Mouse (Mus musculus) adipocyte (in vitro differentiated cells): ENCODE results near the gene Zfp36l1.

Experiments
- DNase-seq: peaks from one replicate; pipeline ENCODE4 v3.0.0-alpha.2; 2016; ENCODE audit warnings: low spot score

Zfp36l1 gene

GRCm38 (mm10) chr12:80109753-80110545 lies 2.9 kb downstream of the Zfp36l1 start:
- DNase-seq = no peak

GRCm38 (mm10) chr12:80108896-80109668 lies 3.7 kb downstream of the Zfp36l1 start:
- DNase-seq = peak; percentile 75

- peak; percentile 64 for DNase-seq
Observed at GRCm38 (mm10) chr12:80106896-80107667, 5.7 kb downstream of the Zfp36l1 start.

- peak; percentile 49 for DNase-seq
Observed at GRCm38 (mm10) chr12:80106138-80106895, 6.5 kb downstream of the Zfp36l1 start.

- no peak for DNase-seq
Observed at GRCm38 (mm10) chr12:80103521-80103973, 9.3 kb downstream of the Zfp36l1 start.

- DNase-seq = no peak
Observed at GRCm38 (mm10) chr12:80103089-80103488, 9.7 kb downstream of the Zfp36l1 start.

GRCm38 (mm10) chr12:80098825-80099224 lies 14.0 kb downstream of the Zfp36l1 start:
- peak; percentile 30 for DNase-seq

- no peak for DNase-seq
Observed at GRCm38 (mm10) chr12:80096734-80097133, 16.1 kb downstream of the Zfp36l1 start.

- DNase-seq = no peak
Observed at GRCm38 (mm10) chr12:80092787-80093186, 20.0 kb downstream of the Zfp36l1 start.

GRCm38 (mm10) chr12:80091080-80091479 lies 21.7 kb downstream of the Zfp36l1 start:
- DNase-seq = no peak

- no peak for DNase-seq
Observed at GRCm38 (mm10) chr12:80090529-80090928, 22.3 kb downstream of the Zfp36l1 start.

GRCm38 (mm10) chr12:80088143-80088542 lies 24.7 kb downstream of the Zfp36l1 start:
- DNase-seq = no peak

GRCm38 (mm10) chr12:80084446-80085112 lies 28.2 kb downstream of the Zfp36l1 start:
- DNase-seq = no peak

- peak; percentile 42 for DNase-seq
Observed at GRCm38 (mm10) chr12:80083937-80084336, 28.9 kb downstream of the Zfp36l1 start.

- DNase-seq = no peak
Observed at GRCm38 (mm10) chr12:80083133-80083821, 29.5 kb downstream of the Zfp36l1 start.

GRCm38 (mm10) chr12:80082730-80083129 lies 30.1 kb downstream of the Zfp36l1 start:
- no peak for DNase-seq

GRCm38 (mm10) chr12:80081440-80081839 lies 31.4 kb downstream of the Zfp36l1 start:
- no peak for DNase-seq

GRCm38 (mm10) chr12:80079937-80080336 lies 32.9 kb downstream of the Zfp36l1 start:
- no peak for DNase-seq

GRCm38 (mm10) chr12:80074331-80074730 lies 38.5 kb downstream of the Zfp36l1 start:
- DNase-seq = no peak

- DNase-seq = no peak
Observed at GRCm38 (mm10) chr12:80070534-80071287, 42.1 kb downstream of the Zfp36l1 start.
